Mouse (Mus musculus) lung, embryonic 15.5 days (tissue): ENCODE data around the gene Prkcz. TPM values are rescaled to one million over a fixed set of nuclear protein-coding genes. Genes with fewer than 3 reads are reported as not detected.
"Not testable (repeated sequence)": the region's sequence is repeated elsewhere in the genome, so short reads cannot be mapped to it uniquely, and the experiment has no call there.

Source experiments
- ATAC-seq: fragments of 200-750 bp; cut with Nextera tagmentation; 2 replicates; pipeline ENCODE4 v1.8.0; 2017; ENCODE audit warnings: moderate number of reproducible peaks, borderline replicate concordance; ENCODE audit not compliant: low FRiP score, low TSS enrichment; ENCODE audit errors: extremely low read depth
- H3K27ac ChIP-seq: fragments of 300-500 bp; sonication (generic); 2 replicates; pipeline ENCODE4 v1.5.1; 2015; ENCODE audit warnings: moderate library complexity, mild to moderate bottlenecking, inconsistent platforms
- H3K27me3 ChIP-seq: fragments of 300-500 bp; sonication (generic); 2 replicates; pipeline ENCODE4 v1.6.1; 2015; ENCODE audit warnings: inconsistent platforms
- H3K36me3 ChIP-seq: fragments of 300-500 bp; sonication (generic); 2 replicates; pipeline ENCODE4 v1.6.1; 2015; ENCODE audit warnings: inconsistent platforms
- H3K4me1 ChIP-seq: fragments of 300-500 bp; sonication (generic); 2 replicates; pipeline ENCODE4 v1.6.1; 2015; ENCODE audit warnings: inconsistent platforms
- H3K4me2 ChIP-seq: fragments of 300-500 bp; sonication (generic); 2 replicates; pipeline ENCODE4 v1.6.1; 2015; ENCODE audit warnings: inconsistent platforms, mild to moderate bottlenecking, moderate library complexity
- H3K4me3 ChIP-seq: fragments of 300-500 bp; sonication (generic); 2 replicates; pipeline ENCODE4 v1.5.1; 2015; ENCODE audit warnings: mild to moderate bottlenecking, inconsistent platforms
- H3K9ac ChIP-seq: fragments of 300-500 bp; sonication (generic); 2 replicates; pipeline ENCODE4 v1.6.1; 2015; ENCODE audit warnings: inconsistent platforms
- H3K9me3 ChIP-seq: fragments of 300-500 bp; sonication (generic); 2 replicates; pipeline ENCODE4 v1.6.1; 2016; ENCODE audit warnings: inconsistent platforms
- WGBS: fragments of 180-500 bp; shearing (Covaris S2); methylation state at CpG from one replicate; pipeline ENCODE4 v1.1.7; 2015; 5-methylcytosine and 5-hydroxymethylcytosine counted together
- polyA plus RNA-seq: library from polyadenylated mRNA; unstranded; fragments of >200 nt; fragmentation: Nextera tagmentation; extraction: Ambion mirVana; gene quantifications from 2 replicates; pipeline ENCODE4 v1.2.1, GENCODE M21; 2015

The Prkcz gene
- polyA plus RNA-seq, 1 experiment from 2014 or later = 16.8 TPM

DNA sequence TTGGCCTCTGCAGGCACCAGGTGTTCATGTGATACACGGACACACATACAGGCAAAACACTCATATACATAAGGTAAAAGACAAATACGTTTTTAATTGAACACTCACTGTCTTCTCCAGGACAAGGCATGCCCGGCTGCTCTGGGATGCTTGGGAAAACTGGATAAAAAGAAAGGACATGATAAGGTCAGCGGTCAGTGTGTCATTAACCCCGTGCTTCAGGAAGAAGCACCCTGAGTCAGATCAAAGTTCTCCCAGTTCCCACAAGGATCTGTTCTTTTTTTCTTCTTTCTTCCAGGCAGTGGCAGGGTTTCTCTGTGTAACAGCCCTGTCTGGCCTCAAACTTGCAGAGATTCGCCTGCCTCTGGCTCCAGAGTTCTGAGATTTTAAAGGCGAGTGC, 6.6 kb downstream of the Prkcz start:
- Histone ChIP-seq H3K9ac (no peak overlapping the region), H3K4me2 (no peak overlapping the region), H3K4me1 (no peaks in the 10 kb centered on the region), H3K27me3 (peaks cover 14% of the 10 kb centered on the region), H3K27ac (no peak overlapping the region), H3K4me3 (no peak overlapping the region), H3K36me3 (no peaks in the 10 kb centered on the region), H3K9me3 (no peaks in the 10 kb centered on the region)
- ATAC-seq = no peak
- WGBS = 69% methylated on average over 7 of the region's 7 CpGs

DNA sequence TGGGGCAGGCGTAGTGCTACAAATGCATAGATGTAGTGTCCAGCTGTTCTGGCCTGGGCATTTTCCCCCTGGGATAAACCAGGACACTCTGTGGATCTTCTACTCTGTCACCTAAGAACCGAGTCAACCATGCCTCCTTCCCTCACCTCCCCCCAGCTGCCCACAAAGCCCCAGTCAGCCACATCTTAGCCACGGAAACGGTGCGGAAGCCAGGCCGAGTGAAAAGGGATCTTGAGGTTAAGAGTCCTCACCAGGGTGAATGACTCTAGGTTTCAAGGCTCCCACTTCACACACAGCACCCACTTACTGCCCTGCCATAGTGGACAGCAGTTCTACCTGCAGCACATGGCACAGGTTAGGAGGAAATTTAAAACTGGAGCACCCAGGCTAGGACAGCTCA, 7.1 kb downstream of the Prkcz start:
- Histone ChIP-seq H3K36me3 (no peaks in the 10 kb centered on the region), H3K4me1 (no peaks in the 10 kb centered on the region), H3K9ac (no peak overlapping the region), H3K4me2 (no peak overlapping the region), H3K27ac (no peak overlapping the region), H3K27me3 (peaks cover 9% of the 10 kb centered on the region), H3K4me3 (no peak overlapping the region), H3K9me3 (no peaks in the 10 kb centered on the region)
- no peak for ATAC-seq
- whole genome bisulfite sequencing = 71% methylated on average over 6 of the region's 6 CpGs

DNA sequence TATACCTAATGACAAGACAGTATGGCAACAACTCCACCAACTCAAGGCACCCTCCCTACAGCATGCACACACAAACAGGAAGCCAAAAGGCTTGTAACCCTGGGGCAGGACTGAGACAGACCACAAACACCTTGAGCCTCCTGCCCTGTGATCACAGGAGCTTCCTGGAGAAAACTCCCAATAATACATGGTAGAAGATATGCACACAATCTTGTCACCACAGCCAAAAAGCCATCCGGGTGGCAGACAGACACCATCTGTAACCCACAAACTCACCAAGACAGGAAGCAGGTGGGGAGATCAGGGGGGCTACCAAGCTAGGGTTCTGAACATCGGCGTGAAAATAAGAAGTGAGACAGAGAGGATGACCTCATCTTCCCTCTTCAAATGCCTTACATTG, 8.6 kb downstream of the Prkcz start:
- Histone ChIP-seq H3K27me3 (no peaks in the 10 kb centered on the region), H3K9ac (no peak overlapping the region), H3K36me3 (no peaks in the 10 kb centered on the region), H3K27ac (no peak overlapping the region), H3K4me2 (no peak overlapping the region), H3K4me1 (no peaks in the 10 kb centered on the region), H3K4me3 (no peak overlapping the region), H3K9me3 (no peaks in the 10 kb centered on the region)
- 88% methylated on average over 3 of the region's 3 CpGs for WGBS
- no peak for ATAC-seq

DNA sequence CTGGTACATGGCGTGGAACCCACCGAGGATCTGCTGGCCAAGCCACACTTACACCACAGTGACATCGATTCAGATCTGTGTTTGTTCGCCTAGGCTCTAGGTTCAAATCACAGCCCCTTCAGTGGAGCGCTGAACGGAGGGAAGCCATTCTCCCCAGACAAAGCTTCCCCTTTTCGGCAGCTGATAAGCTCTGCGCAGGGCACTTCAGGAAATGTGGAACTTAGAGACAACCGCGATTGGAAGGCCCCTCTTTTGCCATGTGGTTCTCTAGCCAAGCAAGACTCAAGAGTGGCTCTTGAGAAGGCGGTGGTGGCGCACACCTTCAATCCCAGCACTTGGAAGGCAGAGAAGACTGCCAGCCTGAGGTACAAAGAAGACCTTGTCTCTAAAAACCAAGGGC, 14.8 kb downstream of the Prkcz start:
- 69% methylated on average over 12 of the region's 12 CpGs for WGBS

DNA sequence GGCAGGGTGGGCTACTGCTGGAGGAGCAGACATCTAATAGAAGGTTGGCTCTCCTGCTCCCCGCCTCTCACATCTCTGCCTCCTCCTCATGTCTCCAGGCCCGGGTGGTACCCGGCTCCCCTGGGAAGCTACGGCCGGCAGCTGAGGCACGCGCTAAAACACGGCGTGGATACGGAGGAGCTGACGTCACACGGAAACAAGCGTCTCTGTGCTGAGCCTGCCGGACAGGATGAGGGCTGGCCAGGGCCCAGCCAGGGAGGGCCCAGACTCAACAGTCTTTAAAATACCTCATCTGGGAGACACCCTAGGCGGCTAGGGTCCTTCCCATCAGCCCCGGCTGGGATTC, 15.6 kb downstream of the Prkcz start:
- peak overlapping the region; percentile 76 for H3K4me2 ChIP-seq
- 0 out of 2 replicates have a peak overlapping the region, but pooled peaks have one; percentile 5 for H3K9ac ChIP-seq
- ATAC-seq = peak; percentile 81; the same call in 1 of the 2 replicates
- no peak overlapping the region for H3K27ac ChIP-seq
- peaks cover 31% of the 10 kb centered on the region for H3K27me3 ChIP-seq
- H3K4me3 ChIP-seq = peak overlapping the region; percentile 37
- no peaks in the 10 kb centered on the region for H3K9me3 ChIP-seq
- no peaks in the 10 kb centered on the region for H3K36me3 ChIP-seq
- 2% methylated on average over 16 of the region's 16 CpGs for WGBS
- H3K4me1 ChIP-seq = peaks cover 26% of the 10 kb centered on the region

More for the DNA sequence above, 14.8 kb downstream of the Prkcz start:
- no peak for ATAC-seq
- Histone ChIP-seq H3K9ac (no peak overlapping the region), H3K27me3 (peaks cover 31% of the 10 kb centered on the region), H3K36me3 (no peaks in the 10 kb centered on the region), H3K27ac (no peak overlapping the region), H3K4me2 (no peak overlapping the region), H3K4me1 (peaks cover 26% of the 10 kb centered on the region), H3K9me3 (no peaks in the 10 kb centered on the region), H3K4me3 (no peak overlapping the region)

DNA sequence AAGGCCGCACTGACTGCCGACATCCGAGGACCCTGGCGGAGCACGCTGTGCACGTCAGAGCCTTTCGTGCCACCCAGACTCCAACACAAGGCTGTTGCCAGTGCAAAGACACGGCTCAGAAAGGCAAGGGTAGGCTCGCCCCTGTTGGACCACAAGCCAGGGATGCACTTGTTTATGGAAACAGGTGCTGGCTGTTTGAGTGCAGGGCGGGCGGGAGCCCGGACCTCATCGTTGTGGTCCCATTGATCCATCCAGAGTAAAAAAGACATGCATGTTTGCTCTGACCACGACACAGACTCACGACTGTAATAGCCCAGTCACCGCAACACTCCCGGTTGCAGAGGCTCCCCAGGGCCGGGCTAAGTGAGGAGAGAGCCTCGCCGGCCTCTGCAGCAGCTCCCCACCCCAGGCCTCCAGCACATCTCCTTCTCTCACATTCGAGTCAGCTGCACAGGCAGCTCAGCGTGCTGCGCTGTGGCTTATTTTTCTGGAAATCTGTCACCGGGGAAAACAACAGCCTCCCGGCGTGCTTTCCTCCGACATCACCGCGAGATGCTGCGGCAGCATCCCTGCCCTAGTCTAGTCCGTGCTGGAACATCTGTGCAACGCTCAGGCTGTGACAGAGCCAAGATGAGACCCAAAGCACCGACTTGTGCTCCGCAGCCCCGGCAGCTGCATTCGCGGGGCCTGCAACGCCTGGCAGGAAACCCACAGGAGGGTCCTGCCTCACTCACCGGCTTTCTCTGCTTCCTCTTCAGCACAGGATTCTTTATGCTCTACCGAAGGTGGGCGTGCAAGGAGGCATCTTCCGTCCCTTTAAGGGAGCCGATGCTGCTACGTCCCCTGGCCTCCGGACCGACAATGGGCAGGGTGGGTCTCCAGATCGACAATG, 16.2 kb downstream of the Prkcz start:
- H3K4me2 ChIP-seq = peak overlapping the region; percentile 76
- peaks cover 26% of the 10 kb centered on the region for H3K4me1 ChIP-seq
- H3K4me3 ChIP-seq = peak overlapping the region; percentile 37
- H3K27ac ChIP-seq = no peak overlapping the region
- 13% methylated on average over 47 of the region's 47 CpGs for WGBS
- no peaks in the 10 kb centered on the region for H3K9me3 ChIP-seq
- H3K36me3 ChIP-seq = no peaks in the 10 kb centered on the region
- peaks cover 31% of the 10 kb centered on the region for H3K27me3 ChIP-seq
- H3K9ac ChIP-seq = 0 out of 2 replicates have a peak overlapping the region, but pooled peaks have one; percentile 5
- no peak for ATAC-seq

DNA sequence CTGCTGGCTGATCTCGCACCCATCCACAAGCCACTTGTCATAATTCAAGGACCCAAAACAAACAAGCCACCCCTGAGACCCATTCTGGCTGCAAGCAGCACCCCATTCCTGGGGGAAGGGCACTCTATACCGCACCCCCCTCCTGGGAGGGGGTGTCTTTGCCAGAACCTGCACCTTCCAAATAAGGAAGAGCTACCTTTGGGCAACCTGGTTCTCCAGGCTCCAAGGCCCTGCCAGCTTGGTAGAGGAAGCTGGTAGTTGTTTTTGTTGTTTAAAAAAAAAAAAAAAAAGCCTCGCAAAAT, 16.9 kb downstream of the Prkcz start:
- Histone ChIP-seq H3K4me1 (peaks cover 26% of the 10 kb centered on the region), H3K27me3 (peaks cover 31% of the 10 kb centered on the region), H3K27ac (no peak overlapping the region), H3K36me3 (no peaks in the 10 kb centered on the region), H3K4me2 (no peak overlapping the region), H3K4me3 (no peak overlapping the region), H3K9me3 (no peaks in the 10 kb centered on the region), H3K9ac (no peak overlapping the region)
- ATAC-seq = no peak
- 32% methylated on average over 3 of the region's 3 CpGs for WGBS

DNA sequence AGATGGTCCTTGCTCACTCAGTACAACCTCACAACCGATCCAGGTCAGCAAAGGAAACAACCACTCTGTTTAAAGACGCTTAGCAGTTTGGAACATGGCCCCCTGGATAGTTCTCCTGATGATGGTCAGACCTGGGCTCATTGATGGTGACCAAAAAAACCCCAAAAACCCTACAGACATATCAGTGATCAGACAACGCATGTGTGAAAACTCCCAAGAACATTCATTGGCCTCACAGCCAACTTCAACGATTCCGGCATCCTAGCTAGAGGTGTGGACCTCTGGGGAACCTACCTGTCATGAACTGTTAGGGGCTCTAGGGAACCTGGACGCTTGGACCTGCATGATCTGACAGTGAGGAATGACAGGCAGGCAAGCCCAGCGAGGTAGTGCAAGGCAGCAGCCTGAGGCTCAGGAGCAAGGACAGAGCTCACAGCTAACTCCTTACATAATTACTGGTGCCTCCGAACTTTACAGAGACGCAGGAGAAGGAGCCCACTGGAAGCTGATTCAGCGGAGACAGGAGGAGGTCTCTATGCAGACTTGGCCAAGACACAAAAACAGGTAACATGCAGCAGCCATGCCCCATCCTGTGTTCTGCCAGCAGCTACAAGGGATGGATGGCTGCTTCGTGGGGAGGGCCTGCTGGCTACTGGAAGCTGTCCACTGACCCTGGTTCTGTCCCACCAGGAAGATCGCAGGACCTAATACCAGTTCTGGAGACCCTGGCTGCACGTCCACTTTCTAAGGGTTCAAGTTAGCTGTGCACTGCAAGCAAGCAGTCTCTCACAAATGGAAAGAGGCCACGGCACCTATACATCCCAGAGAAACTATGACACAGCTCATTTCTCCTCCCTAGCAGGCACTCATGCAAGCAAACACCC, 17.5 kb downstream of the Prkcz start:
- H3K9me3 ChIP-seq = no peaks in the 10 kb centered on the region
- no peak for ATAC-seq
- H3K4me1 ChIP-seq = peaks cover 26% of the 10 kb centered on the region
- H3K27me3 ChIP-seq = peaks cover 31% of the 10 kb centered on the region
- no peak overlapping the region for H3K27ac ChIP-seq
- WGBS = 74% methylated on average over 14 of the region's 14 CpGs
- H3K4me2 ChIP-seq = no peak overlapping the region
- H3K9ac ChIP-seq = no peak overlapping the region
- H3K36me3 ChIP-seq = no peaks in the 10 kb centered on the region
- H3K4me3 ChIP-seq = no peak overlapping the region

DNA sequence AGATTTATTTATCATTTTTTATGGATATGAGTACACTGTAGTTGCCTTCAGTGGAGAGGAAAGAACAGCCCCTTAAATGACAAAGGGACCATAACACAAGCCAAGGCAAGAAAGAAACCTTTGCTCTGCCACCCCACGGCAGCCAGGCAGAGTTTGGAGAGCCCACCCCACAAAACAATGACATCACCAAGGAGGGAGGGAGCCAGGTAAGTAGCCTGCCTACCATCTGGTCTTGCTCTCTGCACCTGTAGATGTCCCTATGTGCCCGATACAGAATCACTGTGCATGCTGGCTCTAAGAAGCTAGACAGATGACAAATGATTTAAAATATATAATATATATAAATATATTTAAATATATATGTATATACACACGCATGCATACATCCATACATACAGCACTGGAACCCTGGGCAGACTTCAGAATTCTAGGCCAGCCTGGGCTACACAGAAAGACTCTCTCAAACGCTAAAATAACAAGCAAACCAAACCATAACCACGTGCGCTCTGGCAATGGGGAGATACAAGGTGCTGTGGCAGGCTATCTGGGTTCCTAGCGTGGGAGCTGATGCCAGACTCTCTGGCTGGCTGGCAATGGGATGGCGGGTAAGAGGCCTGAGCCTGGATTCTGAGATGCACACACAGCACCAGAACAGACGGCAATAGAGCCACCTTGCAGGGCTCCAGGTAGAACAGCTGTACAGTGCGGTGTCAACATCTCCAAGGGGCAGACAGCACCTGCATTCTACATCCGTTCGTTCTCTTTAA, 24.7 kb downstream of the Prkcz start:
- WGBS = 82% methylated on average over 12 of the region's 12 CpGs

DNA sequence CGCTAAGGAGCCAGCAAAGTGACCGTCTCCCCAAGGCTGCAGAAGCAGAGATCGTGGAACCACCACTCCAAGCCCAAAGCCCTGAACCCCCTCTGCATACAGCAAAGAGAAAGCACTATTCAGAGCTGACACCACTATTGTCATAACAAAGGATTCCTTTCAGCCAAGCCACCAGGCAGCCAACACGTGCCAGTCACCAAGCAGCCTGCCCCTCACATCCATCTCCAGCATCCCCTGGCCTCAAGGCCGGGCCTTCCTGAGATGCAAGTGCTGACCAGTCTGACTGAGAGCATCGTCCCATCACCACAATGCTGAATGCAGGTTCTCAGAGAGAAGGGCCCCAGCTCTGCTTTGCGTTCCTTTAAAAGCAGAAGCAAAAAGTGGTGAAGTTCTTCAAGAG, 28.9 kb downstream of the Prkcz start:
- no peaks in the 10 kb centered on the region for H3K4me1 ChIP-seq
- ATAC-seq = no peak
- no peak overlapping the region for H3K9ac ChIP-seq
- H3K9me3 ChIP-seq = no peaks in the 10 kb centered on the region
- no peak overlapping the region for H3K27ac ChIP-seq
- H3K36me3 ChIP-seq = no peaks in the 10 kb centered on the region
- no peaks in the 10 kb centered on the region for H3K27me3 ChIP-seq
- WGBS = 79% methylated on average over 7 of the region's 7 CpGs
- H3K4me3 ChIP-seq = no peak overlapping the region
- H3K4me2 ChIP-seq = no peak overlapping the region

More for the DNA sequence above, 24.7 kb downstream of the Prkcz start:
- no peaks in the 10 kb centered on the region for H3K36me3 ChIP-seq
- no peaks in the 10 kb centered on the region for H3K27me3 ChIP-seq
- ATAC-seq = no peak
- no peaks in the 10 kb centered on the region for H3K4me1 ChIP-seq
- no peak overlapping the region for H3K9ac ChIP-seq
- H3K4me2 ChIP-seq = no peak overlapping the region
- H3K9me3 ChIP-seq = no peaks in the 10 kb centered on the region
- no peak overlapping the region for H3K4me3 ChIP-seq
- H3K27ac ChIP-seq = no peak overlapping the region

DNA sequence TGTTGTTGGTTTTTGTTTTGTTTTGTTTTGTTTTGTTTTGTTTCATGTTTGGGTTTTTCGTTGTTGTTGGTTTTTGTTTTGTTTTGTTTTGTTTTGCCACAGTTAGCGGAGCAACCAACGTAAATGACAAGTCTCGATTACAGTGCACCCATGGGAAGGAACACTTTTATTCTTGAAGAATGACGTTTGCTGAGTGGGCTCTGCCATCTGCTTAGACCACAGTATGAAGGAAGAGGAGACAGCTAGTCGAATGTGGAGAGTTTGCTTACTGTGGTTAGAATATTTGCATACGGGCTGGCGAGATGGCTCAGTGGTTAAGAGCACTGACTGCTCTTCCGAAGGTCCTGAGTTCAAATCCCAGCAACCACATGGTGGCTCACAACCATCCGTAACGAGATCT, 32.8 kb downstream of the Prkcz start:
- H3K4me3 ChIP-seq, H3K9ac ChIP-seq, ATAC-seq, H3K4me2 ChIP-seq, H3K27ac ChIP-seq, H3K9me3 ChIP-seq, H3K4me1 ChIP-seq, H3K36me3 ChIP-seq, H3K27me3 ChIP-seq: not testable (repeated sequence)
- 86% methylated on average over 11 of the region's 11 CpGs for WGBS
